Mouse (Mus musculus) intestine, embryonic 16.5 days (tissue): Measurements from ENCODE around the gene Gmps. TPM values are rescaled to one million over a fixed set of nuclear protein-coding genes. Genes with fewer than 3 reads are reported as not detected.

Experiments
- ATAC-seq: fragments of 200-750 bp; cut with Nextera tagmentation; 2 replicates; pipeline ENCODE4 v1.8.0; 2017; ENCODE audit warnings: moderate TSS enrichment, moderate library complexity
- H3K27ac ChIP-seq: fragments of 300-500 bp; sonication (generic); 2 replicates; pipeline ENCODE4 v1.5.1; 2014; ENCODE audit warnings: mild to moderate bottlenecking, low read length
- H3K27me3 ChIP-seq: fragments of 300-500 bp; sonication (generic); replicated peaks from 2 replicates; pipeline ENCODE4 v1.6.1; 2014; ENCODE audit warnings: low read length, control low read depth, mixed read lengths; ENCODE audit not compliant: control insufficient read depth, insufficient read depth
- H3K36me3 ChIP-seq: fragments of 300-500 bp; sonication (generic); 2 replicates; pipeline ENCODE4 v1.6.1; 2014; ENCODE audit warnings: low read length, control low read depth; ENCODE audit not compliant: control insufficient read depth, insufficient read depth
- H3K4me1 ChIP-seq: fragments of 300-500 bp; sonication (generic); 2 replicates; pipeline ENCODE4 v1.6.1; 2014; ENCODE audit warnings: low read length, control low read depth, mixed read lengths; ENCODE audit not compliant: control insufficient read depth, insufficient read depth
- H3K4me2 ChIP-seq: fragments of 300-500 bp; sonication (generic); 2 replicates; pipeline ENCODE4 v1.6.1; 2014; ENCODE audit warnings: low read depth, low read length, control low read depth
- H3K4me3 ChIP-seq: fragments of 300-500 bp; sonication (generic); 2 replicates; pipeline ENCODE4 v1.5.1; 2014; ENCODE audit warnings: mild to moderate bottlenecking, low read length
- H3K9ac ChIP-seq: fragments of 300-500 bp; sonication (generic); 2 replicates; pipeline ENCODE4 v1.6.1; 2014; ENCODE audit warnings: low read depth, low read length
- H3K9me3 ChIP-seq: fragments of 300-500 bp; sonication (generic); 2 replicates; pipeline ENCODE4 v1.6.1; 2016; ENCODE audit warnings: low read length, control low read depth; ENCODE audit not compliant: control insufficient read depth
- WGBS: fragments of 180-500 bp; shearing (Covaris S2); extraction: QIAGEN DNeasy Blood & Tissue Kit; methylation state at CpG from one replicate; pipeline ENCODE4 v1.1.7; 2014; 5-methylcytosine and 5-hydroxymethylcytosine counted together
- polyA plus RNA-seq: library from polyadenylated mRNA; unstranded; fragments of >200 nt; fragmentation: Nextera tagmentation; extraction: Ambion mirVana; gene quantifications from 2 replicates; pipeline ENCODE4 v1.2.1, GENCODE M21; 2015

Gmps gene
- 30.3 and 33.5 TPM in 2 replicates for polyA plus RNA-seq

- Histone ChIP-seq H3K27me3 (no peaks in the 10 kb centered on the region), H3K4me2 (peak within 1 kb of the TSS; percentile 67), H3K36me3 (peaks cover 7% of the 10 kb centered on the region; the same call in 1 of the 2 replicates), H3K4me1 (peaks cover 8% of the 10 kb centered on the region), H3K9me3 (no peaks in the 10 kb centered on the region), H3K4me3 (peak within 1 kb of the TSS; percentile 81), H3K27ac (peak within 1 kb of the TSS; percentile 92), H3K9ac (peak within 1 kb of the TSS; percentile 94)
- WGBS = under 1% methylated on average over 67 of the region's 67 CpGs
- ATAC-seq = peak; percentile 99
Observed at GRCm38 (mm10) chr3:63975955-63976908, at the start of gene Gmps. Gene Gmps, plus strand, starts transcription at chr3:63976106.

- Histone ChIP-seq H3K9ac (peak within 1 kb of the TSS; percentile 96), H3K4me2 (peak within 1 kb of the TSS; percentile 77), H3K27ac (peak within 1 kb of the TSS; percentile 68), H3K4me3 (peak within 1 kb of the TSS; percentile 72), H3K4me1 (peaks cover 3% of the 10 kb centered on the region; the same call in 1 of the 2 replicates), H3K36me3 (no peaks in the 10 kb centered on the region), H3K9me3 (no peaks in the 10 kb centered on the region), H3K27me3 (no peaks in the 10 kb centered on the region)
- ATAC-seq = peak; percentile 99
- 5% methylated on average over 48 of the region's 48 CpGs for WGBS
Observed at GRCm38 (mm10) chr3:63928878-63929859, 46.7 kb upstream of the Gmps start, which contains the start of gene E130311K13Rik. Gene E130311K13Rik, minus strand, starts transcription at chr3:63929472.

- no peaks in the 10 kb centered on the region for H3K9me3 ChIP-seq
- no peaks in the 10 kb centered on the region for H3K27me3 ChIP-seq
- H3K36me3 ChIP-seq = no peaks in the 10 kb centered on the region; the same call in 1 of the 2 replicates
- no peak for ATAC-seq
- no peak overlapping the region for H3K27ac ChIP-seq
- WGBS = 84% methylated on average over 2 of the region's 2 CpGs
- no peak overlapping the region for H3K4me2 ChIP-seq
- no peak overlapping the region for H3K4me3 ChIP-seq
- no peak overlapping the region for H3K9ac ChIP-seq
- no peaks in the 10 kb centered on the region for H3K4me1 ChIP-seq
Observed at GRCm38 (mm10) chr3:63938928-63939327, 37.0 kb upstream of the Gmps start.

DNA sequence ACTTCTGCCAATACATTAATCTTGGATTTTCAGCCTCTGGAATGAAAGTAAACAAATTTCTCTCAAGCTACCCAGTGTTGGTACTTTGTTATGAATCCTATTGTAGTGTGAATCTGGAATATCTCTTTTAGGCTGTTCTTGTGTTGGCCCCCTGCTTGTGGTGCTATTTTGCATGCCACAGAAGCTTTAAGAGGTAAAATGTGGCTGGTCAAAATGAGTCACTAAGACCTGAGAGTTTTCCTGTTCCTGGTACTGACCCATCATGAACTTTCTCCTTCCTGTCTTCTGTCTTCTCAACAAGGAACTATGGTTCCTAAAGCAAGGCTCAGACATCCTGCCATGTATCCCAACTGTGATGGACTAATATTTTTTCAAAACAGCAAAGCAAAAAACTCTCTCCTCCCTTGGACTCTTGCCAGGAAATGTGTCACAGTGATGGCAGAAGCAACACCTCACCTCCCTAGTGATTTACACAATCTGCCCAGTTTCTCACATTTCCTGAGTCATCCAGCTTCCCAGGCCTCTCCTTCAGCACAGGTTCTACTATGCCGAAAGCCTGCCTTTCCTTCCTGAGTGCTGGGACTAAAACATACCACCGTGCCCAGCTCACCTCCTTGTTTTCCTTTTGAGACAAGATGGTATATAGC lies 34.6 kb upstream of the Gmps start:
- Histone ChIP-seq H3K36me3 (no peaks in the 10 kb centered on the region; the same call in 1 of the 2 replicates), H3K27ac (no peak overlapping the region), H3K4me3 (no peak overlapping the region), H3K4me1 (no peaks in the 10 kb centered on the region), H3K9ac (no peak overlapping the region), H3K9me3 (no peaks in the 10 kb centered on the region), H3K27me3 (no peaks in the 10 kb centered on the region), H3K4me2 (no peak overlapping the region)
- 80% methylated on average over 2 of the region's 2 CpGs for WGBS
- ATAC-seq = no peak

- Histone ChIP-seq H3K36me3 (peaks cover 4% of the 10 kb centered on the region; the same call in 1 of the 2 replicates), H3K4me3 (no peak overlapping the region), H3K27me3 (no peaks in the 10 kb centered on the region), H3K9me3 (no peaks in the 10 kb centered on the region), H3K4me2 (no peak overlapping the region), H3K27ac (no peak overlapping the region), H3K9ac (no peak overlapping the region), H3K4me1 (no peaks in the 10 kb centered on the region)
- ATAC-seq = no peak
- WGBS = 75% methylated on average over 3 of the region's 3 CpGs
Observed at GRCm38 (mm10) chr3:63949837-63950236, 26.1 kb upstream of the Gmps start.

DNA sequence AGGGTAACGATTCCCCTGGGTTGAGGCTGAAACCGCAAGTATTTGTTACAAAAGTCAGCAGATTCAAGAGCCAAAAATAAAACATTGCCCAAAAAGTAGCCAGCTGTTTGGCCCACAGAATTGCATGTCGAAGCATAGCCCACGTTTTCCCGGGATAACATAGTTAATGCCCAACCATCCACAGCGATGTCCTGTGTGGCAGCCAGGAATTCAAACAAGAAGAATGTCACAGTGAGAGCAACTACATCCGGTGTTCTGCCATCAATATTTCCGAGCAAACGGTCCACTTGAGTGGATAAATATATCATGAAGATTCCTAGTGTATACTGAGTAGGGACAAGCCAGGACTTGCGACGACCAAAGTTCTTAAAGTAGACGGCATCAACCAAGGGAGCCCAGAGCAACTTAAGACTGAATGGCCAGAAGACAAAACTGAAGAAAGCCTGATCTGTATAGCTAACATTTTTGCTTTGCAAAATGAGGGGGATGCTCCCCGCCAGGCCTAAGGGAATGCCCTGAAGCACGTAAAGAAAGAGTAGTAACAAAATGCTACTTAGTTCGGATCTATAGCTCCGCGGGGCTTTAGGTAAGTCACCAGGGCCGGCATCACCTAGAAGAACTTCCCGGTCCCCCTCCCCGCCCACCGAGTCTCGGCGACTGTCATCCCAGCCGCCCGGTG lies 12.3 kb upstream of the Gmps start:
- H3K9ac ChIP-seq = peak overlapping the region; percentile 91
- H3K4me1 ChIP-seq = peaks cover 5% of the 10 kb centered on the region; the same call in 1 of the 2 replicates
- no peaks in the 10 kb centered on the region for H3K36me3 ChIP-seq
- H3K27ac ChIP-seq = peak overlapping the region; percentile 91
- H3K4me3 ChIP-seq = peak overlapping the region; percentile 92
- H3K27me3 ChIP-seq = peaks cover 3% of the 10 kb centered on the region; the same call in 1 of the 2 replicates
- H3K9me3 ChIP-seq = no peaks in the 10 kb centered on the region
- peak overlapping the region; percentile 81 for H3K4me2 ChIP-seq
- peak; percentile 4; the same call in 1 of the 2 replicates for ATAC-seq
- WGBS = 5% methylated on average over 25 of the region's 25 CpGs

- Histone ChIP-seq H3K27ac (peak within 1 kb of the TSS; percentile 91), H3K36me3 (no peaks in the 10 kb centered on the region), H3K4me3 (peak within 1 kb of the TSS; percentile 92), H3K9ac (peak within 1 kb of the TSS; percentile 91), H3K4me1 (peaks cover 5% of the 10 kb centered on the region; the same call in 1 of the 2 replicates), H3K27me3 (peaks cover 3% of the 10 kb centered on the region; the same call in 1 of the 2 replicates), H3K9me3 (no peaks in the 10 kb centered on the region), H3K4me2 (peak within 1 kb of the TSS; percentile 81)
- WGBS = under 1% methylated on average over 69 of the region's 69 CpGs
- ATAC-seq = peak; percentile 97
Observed at GRCm38 (mm10) chr3:63964100-63964921, 11.6 kb upstream of the Gmps start, which contains the start of gene Slc33a1. Gene Slc33a1, minus strand, starts transcription at chr3:63964768.
